Mouse (Mus musculus): Measurements from ENCODE around the gene Ppox.

DNA sequence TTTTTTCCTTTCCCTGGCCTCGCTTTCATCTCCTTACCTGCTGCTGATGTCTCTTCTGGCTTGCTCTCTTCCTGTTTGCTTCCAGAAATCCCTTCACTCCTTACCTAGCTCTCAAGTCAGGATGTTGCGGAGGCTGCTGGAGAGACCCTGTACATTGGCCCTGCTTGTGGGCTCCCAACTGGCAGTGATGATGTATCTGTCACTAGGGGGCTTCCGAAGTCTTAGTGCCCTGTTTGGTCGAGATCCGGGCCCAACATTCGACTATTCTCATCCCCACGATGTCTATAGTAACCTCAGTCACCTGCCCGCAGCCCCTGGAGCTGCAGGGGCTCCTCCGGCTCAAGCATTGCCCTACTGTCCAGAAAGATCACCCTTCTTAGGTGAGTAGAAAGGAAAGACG lies 9.4 kb downstream of the Ppox start:
- TF ChIP-seq POLR2A (IDR thresholded peaks at IDR 0.05; ENCODE audit: low read depth, low read length) (no peak), CTCF (conservative IDR thresholded peaks at IDR 0.05; ENCODE audit: insufficient read depth, insufficient read length, low read depth, low read length) (no peak)

Data from kidney, adult 2 months (tissue).